Mouse (Mus musculus): ENCODE measurements at regions not wholly inside any gene's neighbourhood (a gene's known extent, or its start where the extent isn't known, plus 50 kb on each side); places are given as distances from the start of the nearest gene placed in this dataset.
A peak's percentile ranks its signal among the peaks of the same experiment; 100 is the strongest.

DNA sequence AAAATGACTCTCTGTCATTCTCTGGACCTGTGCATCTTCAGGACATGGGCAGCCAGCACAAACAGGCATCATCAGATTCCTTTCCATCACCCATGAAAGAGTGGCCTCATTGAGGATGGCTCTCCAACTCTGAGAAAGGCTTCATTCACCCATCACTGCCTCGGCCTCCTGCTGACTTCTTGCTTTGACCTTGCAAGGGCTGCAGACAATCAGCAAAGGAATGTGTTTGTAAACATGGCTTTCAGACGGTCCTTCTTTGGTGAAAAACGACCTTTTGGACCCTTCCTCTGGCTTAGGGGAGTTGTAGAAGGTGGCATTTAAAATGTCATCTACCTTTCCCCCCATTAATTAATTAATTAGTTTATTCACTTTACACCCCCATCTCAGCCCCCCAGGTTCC is 134.3 kb downstream of the Moxd1 start:
- Histone ChIP-seq H3K9me3 (no peaks in the 10 kb centered on the region), H3K27ac (peak overlapping the region; percentile 4; the same call in 1 of the 2 replicates), H3K27me3 (ENCODE audit: poor library complexity, severe bottlenecking) (no peaks in the 10 kb centered on the region), H3K4me1 (peaks cover 8% of the 10 kb centered on the region), H3K4me3 (no peak overlapping the region), H3K36me3 (replicated peaks) (no peaks in the 10 kb centered on the region)
- no peak for DNase-seq (ENCODE audit: extremely low spot score, low spot score)
- 21% methylated on average over 3 of the region's 3 CpGs for WGBS

DNA sequence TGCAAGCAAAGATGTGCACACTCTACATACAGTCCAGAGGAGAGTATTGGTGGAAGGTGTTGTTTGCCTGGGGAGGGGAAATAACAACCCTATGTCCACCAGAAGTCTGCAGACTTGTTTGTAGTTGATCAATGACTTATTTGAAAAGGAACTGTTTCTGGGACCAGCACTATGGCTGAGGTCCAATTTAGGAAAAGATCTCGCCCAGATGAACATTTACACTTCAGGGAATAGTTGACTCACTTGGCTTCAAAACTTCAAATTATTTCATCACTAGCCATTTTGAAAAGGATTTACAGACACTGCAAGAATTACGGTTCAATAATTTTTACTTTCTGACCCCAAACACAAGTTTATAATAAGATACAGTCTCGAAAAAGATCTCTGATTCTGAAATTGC is 138.1 kb downstream of the Moxd1 start:
- DNase-seq (ENCODE audit: extremely low spot score, low spot score) = no peak
- 88% methylated on average over 3 of the region's 3 CpGs for WGBS
- no peak overlapping the region for H3K27ac ChIP-seq
- H3K4me1 ChIP-seq = peaks cover 12% of the 10 kb centered on the region
- no peaks in the 10 kb centered on the region for H3K36me3 ChIP-seq (replicated peaks)
- H3K4me3 ChIP-seq = no peak overlapping the region
- no peaks in the 10 kb centered on the region for H3K27me3 ChIP-seq (ENCODE audit: poor library complexity, severe bottlenecking)
- no peaks in the 10 kb centered on the region for H3K9me3 ChIP-seq

DNA sequence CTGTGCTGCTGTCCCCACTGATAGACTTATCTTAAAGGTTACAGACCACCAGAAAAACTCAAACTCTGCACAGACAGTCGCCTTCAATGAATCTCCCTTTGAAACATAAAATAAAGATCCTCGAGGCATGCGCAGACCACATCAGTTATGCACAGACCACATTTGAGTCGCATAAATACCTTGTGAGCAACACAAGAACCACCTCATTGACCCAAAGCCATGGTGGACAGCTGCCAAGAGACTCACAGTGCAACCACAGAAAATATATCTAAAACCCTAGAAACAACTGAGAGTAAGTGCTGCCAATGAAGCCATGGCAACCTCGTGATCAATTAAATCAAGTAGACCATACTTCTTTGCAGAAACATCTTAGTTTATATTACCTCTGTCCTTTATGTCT is 142.1 kb downstream of the Moxd1 start:
- H3K27me3 ChIP-seq (ENCODE audit: poor library complexity, severe bottlenecking) = no peaks in the 10 kb centered on the region
- no peaks in the 10 kb centered on the region for H3K9me3 ChIP-seq
- no peak for DNase-seq (ENCODE audit: extremely low spot score, low spot score)
- peaks cover 4% of the 10 kb centered on the region; the same call in 1 of the 2 replicates for H3K4me1 ChIP-seq
- H3K4me3 ChIP-seq = no peak overlapping the region
- 78% methylated on average over 5 of the region's 5 CpGs for WGBS
- H3K36me3 ChIP-seq (replicated peaks) = no peaks in the 10 kb centered on the region
- peak overlapping the region; percentile 33 for H3K27ac ChIP-seq

DNA sequence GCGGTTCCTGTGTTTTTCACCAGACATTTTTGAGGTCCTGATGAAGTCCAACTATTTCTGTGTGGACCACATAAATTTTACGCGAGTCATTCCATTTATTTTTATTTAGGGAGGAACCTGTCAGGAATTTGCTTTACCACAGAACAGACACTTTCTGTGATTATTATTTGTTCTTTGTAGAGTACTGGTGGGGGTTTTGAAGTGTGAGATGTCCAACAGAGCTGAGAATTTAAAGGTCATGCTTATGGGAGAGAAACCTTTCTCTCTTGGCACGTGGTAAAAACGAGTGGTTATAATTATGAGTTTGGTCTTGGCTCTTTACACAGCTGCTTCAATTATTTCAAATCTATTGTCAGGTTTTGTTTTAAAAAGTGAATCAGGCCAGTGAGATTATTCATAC is 143.7 kb downstream of the Moxd1 start:
- Histone ChIP-seq H3K4me1 (peaks cover 4% of the 10 kb centered on the region; the same call in 1 of the 2 replicates), H3K27ac (no peak overlapping the region), H3K27me3 (ENCODE audit: poor library complexity, severe bottlenecking) (no peaks in the 10 kb centered on the region), H3K9me3 (no peaks in the 10 kb centered on the region), H3K4me3 (no peak overlapping the region), H3K36me3 (replicated peaks) (no peaks in the 10 kb centered on the region)
- WGBS = 82% methylated on average over 5 of the region's 5 CpGs
- no peak for DNase-seq (ENCODE audit: extremely low spot score, low spot score)

DNA sequence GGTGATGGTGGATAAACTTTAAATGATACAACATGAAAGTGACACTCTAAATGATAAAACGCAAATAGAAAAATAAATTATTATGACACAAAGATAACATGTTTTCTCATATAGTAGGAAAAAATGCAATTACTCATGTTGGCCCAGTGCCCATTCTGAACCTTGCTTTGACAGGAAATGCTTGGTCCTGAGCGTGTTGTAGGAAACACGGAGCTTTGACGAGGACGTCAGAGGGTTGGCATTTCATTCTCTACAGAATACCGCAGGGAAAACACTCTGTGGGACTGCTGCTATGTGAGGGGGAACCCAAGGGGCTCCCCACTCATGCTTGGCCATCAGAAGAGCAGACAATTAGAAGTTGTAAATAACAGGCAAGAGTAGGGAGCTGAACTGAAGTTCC is 150.6 kb downstream of the Moxd1 start:
- Histone ChIP-seq H3K4me1 (no peaks in the 10 kb centered on the region), H3K27ac (no peak overlapping the region), H3K9me3 (no peaks in the 10 kb centered on the region), H3K4me3 (no peak overlapping the region), H3K27me3 (ENCODE audit: poor library complexity, severe bottlenecking) (no peaks in the 10 kb centered on the region), H3K36me3 (replicated peaks) (no peaks in the 10 kb centered on the region)
- 85% methylated on average over 6 of the region's 6 CpGs for WGBS
- DNase-seq (ENCODE audit: extremely low spot score, low spot score) = no peak

DNA sequence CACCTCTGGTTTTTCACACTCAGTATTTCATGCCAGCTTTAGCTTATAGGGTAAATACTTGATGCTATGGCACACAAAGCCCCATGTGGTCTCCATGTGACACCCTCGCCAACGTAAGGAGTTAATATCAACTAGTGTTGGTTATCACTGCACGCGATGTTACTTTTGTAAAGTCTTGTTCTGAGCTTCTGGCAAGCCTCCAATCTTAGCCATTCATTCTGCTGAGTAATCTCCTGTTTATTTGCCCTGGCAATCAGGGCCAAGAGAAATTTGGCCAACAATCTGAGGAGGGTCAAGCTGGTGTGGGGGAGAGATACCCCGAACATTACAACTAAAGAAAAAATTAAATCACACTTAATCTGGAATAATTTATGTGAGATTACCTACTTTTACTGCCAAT is 156.0 kb downstream of the Moxd1 start:
- H3K27ac ChIP-seq = no peak overlapping the region

DNA sequence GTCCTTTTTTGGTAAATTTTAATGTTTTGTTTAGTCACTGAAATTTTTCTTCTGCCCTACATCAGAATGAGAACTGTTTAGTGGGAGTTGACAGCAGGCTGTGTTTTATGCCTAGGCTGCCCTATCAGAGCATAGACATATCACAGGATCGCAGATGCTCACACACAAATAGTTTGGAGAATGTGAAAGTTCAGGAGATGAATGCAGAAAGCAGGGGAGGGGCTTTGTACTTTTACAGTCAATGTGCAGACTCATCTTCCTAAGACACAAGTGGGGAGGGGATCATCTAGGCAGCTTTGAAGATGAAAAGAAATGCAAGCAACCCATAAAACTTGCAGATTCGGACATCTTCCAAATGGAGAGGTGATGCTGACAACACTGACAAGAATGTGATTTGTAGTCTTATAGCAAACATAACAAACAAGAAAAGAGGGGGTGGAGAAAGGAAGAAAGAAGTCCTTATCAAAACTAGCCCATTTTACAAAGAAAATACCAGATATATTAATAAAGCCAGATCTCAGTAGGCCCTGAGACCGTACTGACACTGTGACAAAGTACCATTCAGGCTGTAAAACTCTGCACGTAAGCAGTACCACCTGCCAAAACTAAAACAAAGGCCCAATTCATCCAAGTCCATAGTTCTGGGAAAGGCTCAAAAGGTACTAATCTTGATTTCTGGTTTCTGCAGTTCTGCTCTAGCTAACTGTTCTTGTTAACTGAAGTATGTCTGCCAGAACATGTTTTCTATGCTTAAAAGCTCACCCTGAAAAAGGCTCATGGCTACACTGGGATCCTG is 157.4 kb downstream of the Moxd1 start:
- DNase-seq (ENCODE audit: extremely low spot score, low spot score) = no peak
- WGBS = 85% methylated on average over 4 of the region's 4 CpGs
- Histone ChIP-seq H3K9me3 (no peaks in the 10 kb centered on the region), H3K4me1 (no peaks in the 10 kb centered on the region), H3K36me3 (replicated peaks) (no peaks in the 10 kb centered on the region), H3K4me3 (no peak overlapping the region), H3K27ac (no peak overlapping the region), H3K27me3 (ENCODE audit: poor library complexity, severe bottlenecking) (no peaks in the 10 kb centered on the region)

More for the DNA sequence above, 156.0 kb downstream of the Moxd1 start:
- Histone ChIP-seq H3K36me3 (replicated peaks) (no peaks in the 10 kb centered on the region), H3K4me3 (no peak overlapping the region), H3K4me1 (no peaks in the 10 kb centered on the region), H3K27me3 (ENCODE audit: poor library complexity, severe bottlenecking) (no peaks in the 10 kb centered on the region), H3K9me3 (no peaks in the 10 kb centered on the region)
- no peak for DNase-seq (ENCODE audit: extremely low spot score, low spot score)
- WGBS = 93% methylated on average over 5 of the region's 5 CpGs

DNA sequence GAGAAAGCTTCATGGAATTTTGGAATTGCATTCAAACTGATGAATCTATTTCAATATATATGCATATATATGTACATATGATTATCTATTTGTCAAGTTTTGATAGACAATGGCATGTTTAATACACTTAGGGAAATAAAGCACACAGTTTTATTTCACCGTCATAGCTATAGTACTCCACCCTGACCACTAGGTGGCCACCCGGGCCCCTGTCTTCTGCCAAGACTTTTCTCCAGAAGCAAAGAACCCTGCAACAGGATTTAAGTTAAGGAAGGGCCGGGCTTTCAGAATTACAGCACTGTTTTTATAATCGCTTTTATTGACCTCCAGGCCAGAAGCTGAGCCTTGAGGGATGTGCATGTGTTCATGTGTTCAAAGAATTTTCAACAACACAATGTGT is 158.6 kb downstream of the Moxd1 start:
- Histone ChIP-seq H3K4me1 (no peaks in the 10 kb centered on the region), H3K4me3 (no peak overlapping the region), H3K27ac (no peak overlapping the region), H3K27me3 (ENCODE audit: poor library complexity, severe bottlenecking) (no peaks in the 10 kb centered on the region), H3K36me3 (replicated peaks) (no peaks in the 10 kb centered on the region), H3K9me3 (no peaks in the 10 kb centered on the region)
- DNase-seq (ENCODE audit: extremely low spot score, low spot score) = peak; percentile 38
- WGBS = 28% methylated on average over 4 of the region's 4 CpGs

DNA sequence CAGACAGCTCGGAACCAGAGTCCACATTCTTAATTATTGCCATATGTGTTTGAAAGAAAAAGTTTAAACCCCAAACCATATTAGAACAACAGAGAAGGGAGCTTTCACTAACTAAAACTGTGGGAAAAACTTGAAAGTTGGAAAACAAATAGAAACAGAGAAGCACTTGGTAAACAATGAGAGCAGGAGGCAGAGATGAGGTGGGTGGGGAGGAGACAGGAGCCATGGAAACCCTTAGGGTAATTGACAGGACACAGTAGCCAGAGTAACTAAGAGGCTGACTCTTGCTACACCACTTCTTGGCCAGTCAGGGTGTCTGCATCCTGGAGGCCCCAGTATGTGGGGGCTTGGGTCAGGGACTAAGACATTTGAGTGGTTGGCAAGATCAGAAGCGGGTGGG is 160.7 kb downstream of the Moxd1 start:
- Histone ChIP-seq H3K4me1 (no peaks in the 10 kb centered on the region), H3K36me3 (replicated peaks) (no peaks in the 10 kb centered on the region), H3K27me3 (ENCODE audit: poor library complexity, severe bottlenecking) (no peaks in the 10 kb centered on the region), H3K4me3 (no peak overlapping the region), H3K27ac (no peak overlapping the region), H3K9me3 (no peaks in the 10 kb centered on the region)
- 79% methylated on average over 2 of the region's 2 CpGs for WGBS
- no peak for DNase-seq (ENCODE audit: extremely low spot score, low spot score)

DNA sequence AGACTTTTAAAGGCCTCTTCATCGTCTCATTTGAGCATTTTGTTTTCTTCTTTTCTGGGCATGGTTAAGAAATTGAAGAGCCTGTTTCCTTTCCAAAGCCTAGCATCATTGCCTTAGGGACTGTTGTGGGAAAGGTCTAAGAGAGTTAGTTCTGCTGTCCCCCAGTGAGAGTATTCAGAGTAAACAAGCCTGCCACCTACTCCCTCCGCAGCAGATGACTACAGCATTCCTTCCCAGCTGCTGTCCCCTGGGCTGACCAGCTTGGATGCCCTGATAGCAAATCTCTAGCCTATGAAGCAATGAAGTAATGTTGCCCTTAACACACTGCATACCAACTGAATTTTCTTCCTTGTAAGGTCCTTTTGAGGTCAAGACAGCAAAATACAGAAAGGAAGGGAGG is 164.9 kb downstream of the Moxd1 start:
- H3K27me3 ChIP-seq (ENCODE audit: poor library complexity, severe bottlenecking) = no peaks in the 10 kb centered on the region
- 53% methylated on average over 2 of the region's 2 CpGs for WGBS
- H3K9me3 ChIP-seq = no peaks in the 10 kb centered on the region
- no peak overlapping the region for H3K27ac ChIP-seq
- H3K4me3 ChIP-seq = no peak overlapping the region
- DNase-seq (ENCODE audit: extremely low spot score, low spot score) = no peak
- no peaks in the 10 kb centered on the region for H3K4me1 ChIP-seq
- no peaks in the 10 kb centered on the region for H3K36me3 ChIP-seq (replicated peaks)

DNA sequence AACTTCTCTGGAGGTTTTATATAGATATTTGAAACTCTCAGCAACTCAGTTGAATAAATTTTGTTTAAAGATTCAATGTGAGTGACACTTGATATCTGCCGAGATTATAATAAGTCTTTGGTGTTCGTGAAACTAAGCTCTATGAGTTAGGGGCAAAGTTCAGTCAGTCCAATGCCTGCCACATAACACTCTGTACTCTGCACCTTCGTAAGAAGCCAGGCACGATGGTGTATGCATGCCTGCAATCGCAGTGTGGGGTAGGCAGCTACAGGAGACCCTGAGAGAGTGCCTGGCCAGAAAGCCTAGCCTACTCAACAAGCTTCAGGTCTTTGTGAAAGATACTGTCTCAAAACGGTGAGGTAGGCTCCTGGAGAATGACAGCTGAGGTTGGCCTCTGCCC is 167.7 kb downstream of the Moxd1 start:
- no peak for DNase-seq (ENCODE audit: extremely low spot score, low spot score)
- H3K9me3 ChIP-seq = no peaks in the 10 kb centered on the region
- H3K4me3 ChIP-seq = no peak overlapping the region
- WGBS = 87% methylated on average over 6 of the region's 6 CpGs
- H3K27ac ChIP-seq = no peak overlapping the region
- H3K36me3 ChIP-seq (replicated peaks) = no peaks in the 10 kb centered on the region
- no peaks in the 10 kb centered on the region for H3K4me1 ChIP-seq
- no peaks in the 10 kb centered on the region for H3K27me3 ChIP-seq (ENCODE audit: poor library complexity, severe bottlenecking)

DNA sequence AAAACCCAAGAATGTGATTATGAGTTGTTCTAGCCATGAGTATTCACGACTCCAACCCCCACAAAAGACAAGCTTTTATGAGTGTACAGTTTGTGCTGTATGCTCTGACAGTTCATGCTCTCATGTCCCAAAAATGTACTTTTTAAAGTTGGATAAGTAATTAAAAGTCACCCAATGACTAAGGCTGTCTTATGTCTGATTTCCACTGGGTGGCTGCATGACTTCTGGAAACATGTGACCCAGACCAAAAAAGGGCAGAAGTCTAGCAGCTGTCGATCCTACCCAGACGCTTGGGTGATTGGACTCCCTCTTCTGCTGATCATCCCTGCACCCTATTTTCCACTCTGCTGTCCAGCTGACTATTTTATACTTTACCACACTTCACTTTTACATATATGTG is 168.7 kb downstream of the Moxd1 start:
- H3K27ac ChIP-seq = no peak overlapping the region
- H3K36me3 ChIP-seq (replicated peaks) = no peaks in the 10 kb centered on the region
- WGBS = 88% methylated on average over 3 of the region's 3 CpGs

DNA sequence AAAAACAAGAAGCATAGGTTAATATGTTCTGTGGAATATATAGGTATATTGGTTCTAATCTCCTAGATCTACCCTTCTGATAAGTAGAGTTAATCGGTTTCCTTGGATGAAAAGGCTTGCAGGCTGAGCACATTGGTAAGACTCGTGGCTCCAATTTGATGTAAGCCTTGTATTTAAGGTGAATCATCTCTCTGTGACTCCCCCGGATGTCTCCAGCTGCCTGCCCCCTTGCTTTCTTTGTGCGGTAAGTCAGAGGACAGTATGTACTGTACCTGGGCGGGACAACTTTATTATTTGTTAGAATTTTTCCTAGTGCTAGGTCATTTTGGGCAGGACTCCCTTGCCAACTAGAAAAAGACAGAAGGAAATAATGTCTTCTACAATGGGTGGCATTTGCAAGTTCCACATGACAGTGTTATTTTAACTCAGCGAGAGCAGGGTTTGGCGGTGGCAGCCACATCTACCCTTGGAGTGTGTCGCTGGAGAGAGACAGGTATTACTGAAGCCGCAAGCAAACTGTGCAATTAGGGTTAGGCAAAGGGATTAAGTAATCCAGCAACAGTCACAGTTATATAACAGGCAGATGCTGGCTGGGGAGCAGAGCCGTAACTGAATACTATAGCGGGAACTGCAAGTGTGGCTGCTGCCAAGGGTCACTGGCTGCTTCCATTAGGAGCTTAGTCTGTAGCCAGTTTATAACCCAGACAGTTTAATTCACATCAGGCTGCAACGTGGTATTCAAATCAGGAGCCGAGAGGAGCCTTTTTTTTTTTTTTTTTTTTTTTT is 172.9 kb downstream of the Moxd1 start:
- H3K27me3 ChIP-seq (ENCODE audit: poor library complexity, severe bottlenecking) = no peaks in the 10 kb centered on the region
- H3K4me3 ChIP-seq = no peak overlapping the region
- H3K4me1 ChIP-seq = no peaks in the 10 kb centered on the region
- H3K27ac ChIP-seq = no peak overlapping the region
- no peak for DNase-seq (ENCODE audit: extremely low spot score, low spot score)
- no peaks in the 10 kb centered on the region for H3K9me3 ChIP-seq
- H3K36me3 ChIP-seq (replicated peaks) = no peaks in the 10 kb centered on the region
- WGBS = 77% methylated on average over 13 of the region's 13 CpGs

More for the DNA sequence above, 168.7 kb downstream of the Moxd1 start:
- H3K4me1 ChIP-seq = no peaks in the 10 kb centered on the region
- no peak overlapping the region for H3K4me3 ChIP-seq
- H3K9me3 ChIP-seq = no peaks in the 10 kb centered on the region
- no peak for DNase-seq (ENCODE audit: extremely low spot score, low spot score)
- no peaks in the 10 kb centered on the region for H3K27me3 ChIP-seq (ENCODE audit: poor library complexity, severe bottlenecking)

Measured in forebrain, embryonic 10.5 days (tissue).